Mouse (Mus musculus): Measurements from ENCODE around the gene Crtc2. TPM values are rescaled to one million over a fixed set of nuclear protein-coding genes. Genes with fewer than 3 reads are reported as not detected.

Gene Crtc2
- total and polyA plus RNA-seq, 2 experiments from 2014 or later: 18.9 to 20.4 TPM

DNA sequence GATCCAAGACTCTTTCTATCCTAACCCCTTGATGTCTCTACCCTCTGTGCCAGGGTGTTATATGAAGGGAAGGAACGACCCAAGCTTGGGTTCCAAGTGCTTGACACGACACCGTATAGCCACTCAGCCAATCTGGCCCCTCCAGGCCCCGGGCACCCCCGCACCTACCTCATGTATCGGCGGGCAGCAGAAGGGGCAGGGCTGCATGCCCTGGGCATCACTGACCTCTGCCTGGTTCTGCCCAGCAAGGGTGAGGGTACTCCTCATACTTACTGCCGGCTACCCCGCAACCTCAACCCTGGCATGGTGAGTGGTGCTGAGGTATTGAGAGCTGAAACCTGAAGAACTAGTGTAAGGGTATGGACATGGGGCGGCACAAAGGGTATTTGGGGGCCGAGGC lies 14.2 kb downstream of the Crtc2 start:
- no peak overlapping the region for H3K4me2 ChIP-seq (ENCODE audit: low read depth, low read length, poor library complexity, severe bottlenecking)
- 96% methylated on average over 11 of the region's 11 CpGs for WGBS

DNA sequence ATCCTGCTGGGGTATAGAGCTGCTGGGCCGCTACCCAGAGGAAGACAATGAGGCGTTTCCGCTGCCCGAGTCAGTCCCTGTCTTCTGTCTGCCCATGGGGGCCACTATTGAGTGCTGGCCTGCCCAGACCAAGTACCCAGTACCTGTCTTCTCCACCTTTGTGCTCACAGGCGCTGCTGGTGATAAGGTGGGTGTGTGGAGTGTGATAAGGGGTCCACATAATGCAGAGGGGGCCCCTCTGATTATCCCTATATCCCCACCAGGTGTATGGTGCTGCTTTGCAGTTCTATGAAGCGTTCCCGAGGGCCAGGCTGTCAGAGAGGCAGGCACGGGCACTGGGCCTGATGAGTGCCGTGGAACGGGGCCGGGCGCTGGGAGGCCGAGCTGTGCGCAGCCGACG lies 15.0 kb downstream of the Crtc2 start:
- Histone ChIP-seq H3K27me3 (ENCODE audit: insufficient read depth, low read length) (no peaks in the 10 kb centered on the region), H3K4me3 (ENCODE audit: low read depth, low read length) (no peak overlapping the region), H3K4me2 (ENCODE audit: low read depth, low read length, poor library complexity, severe bottlenecking) (no peak overlapping the region), H3K9me3 (ENCODE audit: low read length) (no peaks in the 10 kb centered on the region), H3K9ac (replicated peaks; ENCODE audit: low read length, poor library complexity, severe bottlenecking) (no peak overlapping the region), H3K27ac (ENCODE audit: low read depth, low read length) (no peak overlapping the region), H3K36me3 (ENCODE audit: insufficient read depth, low read length) (peaks cover 34% of the 10 kb centered on the region), H3K4me1 (ENCODE audit: insufficient read depth, low read length) (peaks cover 11% of the 10 kb centered on the region)
- 88% methylated on average over 16 of the region's 16 CpGs for WGBS
- DNase-seq (ENCODE audit: low spot score) (no peak), ATAC-seq (ENCODE audit: low FRiP score) (no peak)
- no peak for TF ChIP-seq CTCF (IDR thresholded peaks at IDR 0.05)

More for the DNA sequence above, 14.2 kb downstream of the Crtc2 start:
- ATAC-seq (ENCODE audit: low FRiP score): no peak
- no peak overlapping the region for H3K27ac ChIP-seq (ENCODE audit: low read depth, low read length)
- TF ChIP-seq CTCF (IDR thresholded peaks at IDR 0.05): no peak
- H3K4me3 ChIP-seq (ENCODE audit: low read depth, low read length): no peak overlapping the region
- H3K4me1 ChIP-seq (ENCODE audit: insufficient read depth, low read length): peaks cover 11% of the 10 kb centered on the region
- H3K27me3 ChIP-seq (ENCODE audit: insufficient read depth, low read length): no peaks in the 10 kb centered on the region
- no peaks in the 10 kb centered on the region for H3K9me3 ChIP-seq (ENCODE audit: low read length)
- no peak for DNase-seq (ENCODE audit: low spot score)
- H3K9ac ChIP-seq (replicated peaks; ENCODE audit: low read length, poor library complexity, severe bottlenecking): no peak overlapping the region
- H3K36me3 ChIP-seq (ENCODE audit: insufficient read depth, low read length): peaks cover 41% of the 10 kb centered on the region

DNA sequence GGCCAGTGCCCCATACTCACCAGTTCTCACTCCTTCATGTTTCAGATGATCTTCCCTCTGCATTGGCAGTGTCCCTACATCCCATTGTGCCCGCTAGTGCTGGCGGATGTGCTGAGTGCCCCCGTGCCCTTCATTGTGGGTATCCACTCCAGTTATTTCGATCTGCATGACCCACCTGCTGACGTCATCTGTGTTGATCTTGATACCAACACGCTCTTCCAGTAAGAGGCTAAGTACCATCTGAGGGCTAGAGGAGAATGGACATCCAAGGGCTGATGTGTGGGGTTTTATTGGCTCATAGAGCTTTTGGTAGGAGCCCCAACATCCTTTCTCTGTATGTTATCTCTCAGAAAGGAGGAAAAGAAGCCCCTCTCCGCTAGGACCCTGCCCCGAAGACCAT lies 16.8 kb downstream of the Crtc2 start:
- Histone ChIP-seq H3K4me3 (ENCODE audit: low read depth, low read length) (no peak overlapping the region), H3K9ac (replicated peaks; ENCODE audit: low read length, poor library complexity, severe bottlenecking) (no peak overlapping the region), H3K4me2 (ENCODE audit: low read depth, low read length, poor library complexity, severe bottlenecking) (no peak overlapping the region), H3K9me3 (ENCODE audit: low read length) (no peaks in the 10 kb centered on the region), H3K27me3 (ENCODE audit: insufficient read depth, low read length) (no peaks in the 10 kb centered on the region), H3K4me1 (ENCODE audit: insufficient read depth, low read length) (peaks cover 11% of the 10 kb centered on the region), H3K27ac (ENCODE audit: low read depth, low read length) (no peak overlapping the region), H3K36me3 (ENCODE audit: insufficient read depth, low read length) (peaks cover 42% of the 10 kb centered on the region)
- ATAC-seq (ENCODE audit: low FRiP score) (no peak), DNase-seq (ENCODE audit: low spot score) (no peak)
- 95% methylated on average over 8 of the region's 8 CpGs for WGBS
- TF ChIP-seq CTCF (IDR thresholded peaks at IDR 0.05): no peak

DNA sequence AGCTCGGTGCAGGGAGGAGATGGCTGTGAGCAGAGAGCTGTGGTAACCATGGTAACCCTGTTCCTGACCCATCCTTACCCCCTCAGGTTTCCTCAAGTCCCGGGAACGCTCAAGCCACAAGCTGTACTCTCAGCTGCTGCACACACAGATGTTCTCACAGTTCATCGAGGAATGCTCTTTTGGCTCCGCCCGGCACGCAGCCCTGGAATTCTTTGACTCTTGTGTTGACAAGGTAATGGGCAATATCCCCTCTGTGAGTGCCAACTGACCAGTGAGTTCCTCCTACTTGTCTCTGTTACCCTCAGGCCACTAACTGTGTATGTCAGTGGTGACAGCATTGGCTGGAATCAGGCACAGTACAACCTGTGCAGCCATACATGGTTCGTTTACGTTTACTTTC lies 18.2 kb downstream of the Crtc2 start:
- Histone ChIP-seq H3K9me3 (ENCODE audit: low read length) (no peaks in the 10 kb centered on the region), H3K4me1 (ENCODE audit: insufficient read depth, low read length) (0 out of 2 replicates have a peak, but pooled peaks cover under 1% of the 10 kb centered on the region), H3K9ac (replicated peaks; ENCODE audit: low read length, poor library complexity, severe bottlenecking) (no peak overlapping the region), H3K27ac (ENCODE audit: low read depth, low read length) (no peak overlapping the region), H3K4me2 (ENCODE audit: low read depth, low read length, poor library complexity, severe bottlenecking) (no peak overlapping the region), H3K36me3 (ENCODE audit: insufficient read depth, low read length) (peaks cover 55% of the 10 kb centered on the region), H3K4me3 (ENCODE audit: low read depth, low read length) (no peak overlapping the region), H3K27me3 (ENCODE audit: insufficient read depth, low read length) (no peaks in the 10 kb centered on the region)
- no peak for TF ChIP-seq CTCF (IDR thresholded peaks at IDR 0.05)
- DNase-seq (ENCODE audit: low spot score) (no peak), ATAC-seq (ENCODE audit: low FRiP score) (no peak)
- WGBS: 70% methylated on average over 9 of the region's 9 CpGs

DNA sequence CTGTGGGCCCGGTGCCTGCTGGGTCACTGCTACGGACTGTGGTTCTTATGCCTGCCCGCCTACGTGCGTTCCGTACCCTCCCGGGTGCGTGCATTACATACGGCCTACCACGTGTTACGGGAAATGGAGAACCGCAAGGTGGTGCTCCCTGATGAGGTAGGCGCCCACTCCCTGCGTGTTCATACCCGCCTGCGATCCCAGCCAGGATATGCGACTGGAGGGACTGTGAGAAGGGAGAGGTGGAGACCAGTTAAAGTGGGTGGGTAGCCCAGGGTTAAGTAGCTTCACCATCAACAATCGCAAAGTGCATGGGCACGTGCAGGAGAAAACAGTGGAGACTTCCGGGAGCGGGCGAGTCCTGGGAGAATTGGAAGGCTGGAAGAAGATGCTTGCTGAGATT lies 19.9 kb downstream of the Crtc2 start:
- Histone ChIP-seq H3K9me3 (ENCODE audit: low read length) (no peaks in the 10 kb centered on the region), H3K4me3 (ENCODE audit: low read depth, low read length) (no peak overlapping the region), H3K27me3 (ENCODE audit: insufficient read depth, low read length) (no peaks in the 10 kb centered on the region), H3K9ac (replicated peaks; ENCODE audit: low read length, poor library complexity, severe bottlenecking) (no peak overlapping the region), H3K4me2 (ENCODE audit: low read depth, low read length, poor library complexity, severe bottlenecking) (no peak overlapping the region), H3K4me1 (ENCODE audit: insufficient read depth, low read length) (no peaks in the 10 kb centered on the region), H3K27ac (ENCODE audit: low read depth, low read length) (no peak overlapping the region), H3K36me3 (ENCODE audit: insufficient read depth, low read length) (peaks cover 64% of the 10 kb centered on the region)
- DNase-seq (ENCODE audit: low spot score) (no peak), ATAC-seq (ENCODE audit: low FRiP score) (no peak)
- 95% methylated on average over 22 of the region's 22 CpGs for WGBS
- TF ChIP-seq CTCF (IDR thresholded peaks at IDR 0.05): no peak

DNA sequence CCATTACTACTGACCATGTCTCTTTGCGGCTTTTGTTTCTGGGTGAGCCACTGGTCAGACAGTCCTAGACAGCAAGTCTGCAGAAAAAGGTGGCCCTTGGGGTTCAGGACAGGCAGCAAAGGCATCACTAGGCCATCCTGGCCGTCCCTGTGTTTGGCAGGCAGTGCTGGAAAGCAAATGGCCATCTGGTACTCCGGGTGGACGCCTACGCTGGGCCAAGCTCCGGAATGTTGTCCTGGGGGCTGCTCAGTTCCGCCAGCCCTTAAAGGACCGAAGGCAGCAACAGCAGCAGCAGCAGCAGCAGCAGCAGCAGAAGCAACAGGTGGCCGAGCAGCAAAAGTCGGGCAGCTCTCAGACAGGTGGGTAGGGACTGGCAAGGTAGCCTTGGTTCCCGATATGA lies 21.3 kb downstream of the Crtc2 start:
- H3K4me2 ChIP-seq (ENCODE audit: low read depth, low read length, poor library complexity, severe bottlenecking): no peak overlapping the region

More for the DNA sequence above, 21.3 kb downstream of the Crtc2 start:
- Histone ChIP-seq H3K36me3 (ENCODE audit: insufficient read depth, low read length) (peaks cover 71% of the 10 kb centered on the region), H3K27ac (ENCODE audit: low read depth, low read length) (no peak overlapping the region), H3K4me3 (ENCODE audit: low read depth, low read length) (no peak overlapping the region), H3K27me3 (ENCODE audit: insufficient read depth, low read length) (no peaks in the 10 kb centered on the region), H3K4me1 (ENCODE audit: insufficient read depth, low read length) (no peaks in the 10 kb centered on the region), H3K9ac (replicated peaks; ENCODE audit: low read length, poor library complexity, severe bottlenecking) (no peak overlapping the region), H3K9me3 (ENCODE audit: low read length) (no peaks in the 10 kb centered on the region)
- DNase-seq (ENCODE audit: low spot score) (no peak), ATAC-seq (ENCODE audit: low FRiP score) (no peak)
- no peak for TF ChIP-seq CTCF (IDR thresholded peaks at IDR 0.05)
- 93% methylated on average over 11 of the region's 11 CpGs for WGBS
